Mouse (Mus musculus) lung, embryonic 15.5 days (tissue): ENCODE measurements around the gene Mdh2. TPM values are rescaled to one million over a fixed set of nuclear protein-coding genes. Genes with fewer than 3 reads are reported as not detected.

ENCODE experiments used
- ATAC-seq: fragments of 200-750 bp; cut with Nextera tagmentation; 2 replicates; pipeline ENCODE4 v1.8.0; 2017; ENCODE audit warnings: moderate number of reproducible peaks, borderline replicate concordance; ENCODE audit not compliant: low FRiP score, low TSS enrichment; ENCODE audit errors: extremely low read depth
- H3K27ac ChIP-seq: fragments of 300-500 bp; sonication (generic); 2 replicates; pipeline ENCODE4 v1.5.1; 2015; ENCODE audit warnings: moderate library complexity, mild to moderate bottlenecking, inconsistent platforms
- H3K27me3 ChIP-seq: fragments of 300-500 bp; sonication (generic); 2 replicates; pipeline ENCODE4 v1.6.1; 2015; ENCODE audit warnings: inconsistent platforms
- H3K36me3 ChIP-seq: fragments of 300-500 bp; sonication (generic); 2 replicates; pipeline ENCODE4 v1.6.1; 2015; ENCODE audit warnings: inconsistent platforms
- H3K4me1 ChIP-seq: fragments of 300-500 bp; sonication (generic); 2 replicates; pipeline ENCODE4 v1.6.1; 2015; ENCODE audit warnings: inconsistent platforms
- H3K4me2 ChIP-seq: fragments of 300-500 bp; sonication (generic); 2 replicates; pipeline ENCODE4 v1.6.1; 2015; ENCODE audit warnings: inconsistent platforms, mild to moderate bottlenecking, moderate library complexity
- H3K4me3 ChIP-seq: fragments of 300-500 bp; sonication (generic); 2 replicates; pipeline ENCODE4 v1.5.1; 2015; ENCODE audit warnings: mild to moderate bottlenecking, inconsistent platforms
- H3K9ac ChIP-seq: fragments of 300-500 bp; sonication (generic); 2 replicates; pipeline ENCODE4 v1.6.1; 2015; ENCODE audit warnings: inconsistent platforms
- H3K9me3 ChIP-seq: fragments of 300-500 bp; sonication (generic); 2 replicates; pipeline ENCODE4 v1.6.1; 2016; ENCODE audit warnings: inconsistent platforms
- WGBS: fragments of 180-500 bp; shearing (Covaris S2); methylation state at CpG from one replicate; pipeline ENCODE4 v1.1.7; 2015; 5-methylcytosine and 5-hydroxymethylcytosine counted together
- polyA plus RNA-seq: library from polyadenylated mRNA; unstranded; fragments of >200 nt; fragmentation: Nextera tagmentation; extraction: Ambion mirVana; gene quantifications from 2 replicates; pipeline ENCODE4 v1.2.1, GENCODE M21; 2015

Gene Mdh2
- polyA plus RNA-seq, 1 experiment from 2014 or later: 462 TPM

DNA sequence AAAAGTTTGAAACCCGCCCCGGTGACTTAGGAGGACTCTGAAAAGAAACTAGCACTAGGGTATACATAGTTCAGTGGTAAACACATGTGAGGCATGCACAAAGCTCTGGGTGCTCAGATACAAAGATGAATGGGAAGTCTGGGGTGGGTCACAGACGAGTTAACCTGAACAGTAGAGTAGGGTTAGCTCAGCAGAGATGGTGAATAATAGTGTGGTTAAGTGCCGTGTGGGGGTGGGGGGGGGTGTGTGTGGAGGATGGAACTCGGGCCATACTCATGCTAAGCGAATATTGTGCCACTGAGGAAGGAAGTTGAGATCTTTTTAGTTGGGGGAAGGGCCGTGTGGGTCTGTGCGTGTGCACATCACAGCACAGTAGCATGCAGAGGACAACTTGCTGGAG is 2.1 kb downstream of the Mdh2 start:
- H3K9ac ChIP-seq: peak overlapping the region; percentile 17; the same call in 1 of the 2 replicates
- no peak for ATAC-seq
- no peaks in the 10 kb centered on the region for H3K9me3 ChIP-seq
- H3K36me3 ChIP-seq: peaks cover 31% of the 10 kb centered on the region
- no peak overlapping the region for H3K27ac ChIP-seq
- peaks cover 23% of the 10 kb centered on the region for H3K4me1 ChIP-seq
- peak overlapping the region; percentile 75; the same call in 1 of the 2 replicates for H3K4me2 ChIP-seq
- WGBS: 78% methylated on average over 8 of the region's 8 CpGs
- no peak overlapping the region for H3K4me3 ChIP-seq
- H3K27me3 ChIP-seq: no peaks in the 10 kb centered on the region

DNA sequence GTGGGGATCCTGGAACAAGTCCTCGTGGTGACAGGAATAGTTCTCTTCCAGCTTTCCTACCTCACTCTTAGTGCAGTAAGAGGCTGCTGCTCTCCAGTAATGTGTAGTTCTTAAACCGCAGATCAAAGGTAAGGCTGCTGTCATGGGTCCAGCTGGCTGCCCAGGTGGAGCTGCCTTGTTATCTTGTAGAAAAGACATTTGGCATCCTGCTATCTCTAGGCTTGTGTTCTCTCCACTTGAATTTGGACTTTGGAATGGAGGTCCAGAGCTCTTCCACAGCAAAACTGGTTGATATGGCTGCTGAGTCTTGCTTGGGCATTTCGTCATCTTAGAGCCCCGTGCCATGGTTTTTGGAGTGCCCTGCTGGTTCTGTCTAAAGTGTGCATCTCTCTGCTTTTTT is 4.6 kb downstream of the Mdh2 start:
- 85% methylated on average over 4 of the region's 4 CpGs for WGBS
- no peak for ATAC-seq
- H3K9me3 ChIP-seq: no peaks in the 10 kb centered on the region
- H3K4me1 ChIP-seq: peaks cover 17% of the 10 kb centered on the region
- H3K4me2 ChIP-seq: no peak overlapping the region
- peaks cover 56% of the 10 kb centered on the region for H3K36me3 ChIP-seq
- no peak overlapping the region for H3K27ac ChIP-seq
- no peaks in the 10 kb centered on the region for H3K27me3 ChIP-seq
- no peak overlapping the region for H3K4me3 ChIP-seq
- H3K9ac ChIP-seq: no peak overlapping the region

DNA sequence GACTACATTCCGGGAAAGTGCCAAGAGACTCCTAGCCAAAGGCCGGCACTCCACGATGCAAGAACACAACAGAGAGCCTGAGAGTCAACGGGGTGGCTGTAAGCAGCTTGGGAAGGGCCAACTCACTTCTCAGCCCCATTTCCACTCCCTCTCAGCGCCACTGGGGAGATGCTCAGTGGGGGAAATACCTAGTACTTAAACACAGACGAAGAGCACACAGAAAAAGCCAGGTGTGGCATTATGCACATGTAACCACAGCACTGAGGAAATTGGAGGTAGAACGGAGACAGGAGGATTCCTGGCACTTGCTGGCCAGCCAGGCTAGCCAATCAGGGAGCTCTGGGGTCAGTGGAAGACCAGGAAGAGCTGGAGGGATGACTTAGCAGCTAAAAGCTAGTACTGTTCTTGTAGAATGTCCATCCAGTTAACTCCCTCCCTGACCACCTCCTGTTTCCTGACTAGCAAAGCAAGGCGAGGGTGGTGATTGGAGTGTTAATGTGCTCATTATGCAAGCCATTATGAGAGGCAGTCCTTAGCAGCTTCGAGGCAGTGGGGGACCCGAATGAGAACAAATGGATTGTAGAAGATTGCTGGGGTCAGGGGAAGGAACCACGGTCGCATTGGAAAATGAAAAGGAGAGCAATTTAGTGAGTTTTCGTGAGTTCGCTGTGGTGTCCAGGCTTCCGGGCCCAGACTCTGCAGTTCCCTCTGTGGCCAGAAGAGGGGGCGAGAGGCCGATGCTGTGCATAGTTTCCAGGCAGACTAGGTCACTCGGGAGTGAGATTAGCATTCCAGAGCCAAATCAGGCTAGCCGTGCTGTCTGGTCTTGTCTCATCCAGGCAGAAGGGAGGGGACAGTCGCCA is 15.9 kb downstream of the Mdh2 start:
- H3K4me3 ChIP-seq: peak overlapping the region; percentile 29
- no peak overlapping the region for H3K27ac ChIP-seq
- H3K27me3 ChIP-seq: no peaks in the 10 kb centered on the region
- H3K4me2 ChIP-seq: peak overlapping the region; percentile 45
- H3K9me3 ChIP-seq: no peaks in the 10 kb centered on the region
- H3K36me3 ChIP-seq: peaks cover 26% of the 10 kb centered on the region
- peaks cover 7% of the 10 kb centered on the region; the same call in 1 of the 2 replicates for H3K4me1 ChIP-seq
- 0 out of 2 replicates have a peak overlapping the region, but pooled peaks have one; percentile 13 for H3K9ac ChIP-seq
- WGBS: 9% methylated on average over 20 of the region's 20 CpGs
- ATAC-seq: peak; percentile 70

GRCm38 (mm10) chr5:135794859-135795181 is 16.5 kb downstream of the Mdh2 start:
- no peak overlapping the region for H3K9ac ChIP-seq
- H3K4me1 ChIP-seq: peaks cover 7% of the 10 kb centered on the region; the same call in 1 of the 2 replicates
- no peaks in the 10 kb centered on the region for H3K27me3 ChIP-seq
- peak overlapping the region; percentile 45 for H3K4me2 ChIP-seq
- WGBS: 11% methylated on average over 5 of the region's 5 CpGs
- H3K27ac ChIP-seq: no peak overlapping the region
- peak overlapping the region; percentile 29; the same call in 1 of the 2 replicates for H3K4me3 ChIP-seq
- no peaks in the 10 kb centered on the region for H3K9me3 ChIP-seq
- ATAC-seq: 0 out of 2 replicates have a peak, but pooled peaks have one; percentile 24
- H3K36me3 ChIP-seq: peaks cover 20% of the 10 kb centered on the region

DNA sequence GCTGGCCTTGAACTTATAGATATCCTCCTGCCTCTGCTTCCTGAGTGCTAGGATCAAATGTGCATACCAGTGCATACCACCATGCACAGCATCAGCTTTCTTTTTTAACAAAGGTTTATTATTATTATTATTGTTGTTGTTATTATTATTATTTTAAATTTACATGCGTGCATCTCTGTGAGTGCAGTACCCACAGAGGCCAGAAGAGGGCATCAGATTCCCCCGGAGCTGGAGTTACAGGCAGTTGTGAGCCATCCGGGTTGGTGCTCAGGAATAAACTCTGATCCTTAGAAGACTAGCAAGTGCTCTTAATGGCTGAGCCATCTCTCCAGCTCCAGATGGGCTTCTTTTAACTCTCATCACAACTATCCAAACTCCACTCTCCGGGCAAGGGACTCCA is 21.5 kb downstream of the Mdh2 start:
- ATAC-seq: no peak
- Histone ChIP-seq H3K27me3 (no peaks in the 10 kb centered on the region), H3K4me2 (no peak overlapping the region), H3K4me3 (no peak overlapping the region), H3K9me3 (no peaks in the 10 kb centered on the region), H3K36me3 (no peaks in the 10 kb centered on the region), H3K4me1 (0 out of 2 replicates have a peak, but pooled peaks cover 2% of the 10 kb centered on the region), H3K9ac (no peak overlapping the region), H3K27ac (no peak overlapping the region)
- 40% methylated on average over 4 of the region's 4 CpGs for WGBS

- no peak overlapping the region for H3K4me3 ChIP-seq
- 7% methylated on average over 6 of the region's 6 CpGs for WGBS
- no peaks in the 10 kb centered on the region for H3K9me3 ChIP-seq
- no peak overlapping the region for H3K9ac ChIP-seq
- H3K27ac ChIP-seq: no peak overlapping the region
- no peak for ATAC-seq
- no peaks in the 10 kb centered on the region for H3K36me3 ChIP-seq
- no peaks in the 10 kb centered on the region for H3K27me3 ChIP-seq
- H3K4me1 ChIP-seq: no peaks in the 10 kb centered on the region
- no peak overlapping the region for H3K4me2 ChIP-seq
Measured at GRCm38 (mm10) chr5:135800927-135801326, 22.6 kb downstream of the Mdh2 start.

GRCm38 (mm10) chr5:135802641-135803040 is 24.4 kb downstream of the Mdh2 start:
- H3K27me3 ChIP-seq: no peaks in the 10 kb centered on the region
- H3K9ac ChIP-seq: no peak overlapping the region
- no peak for ATAC-seq
- no peaks in the 10 kb centered on the region for H3K9me3 ChIP-seq
- 83% methylated on average over 8 of the region's 8 CpGs for WGBS
- no peaks in the 10 kb centered on the region for H3K36me3 ChIP-seq
- H3K27ac ChIP-seq: no peak overlapping the region
- no peaks in the 10 kb centered on the region for H3K4me1 ChIP-seq
- no peak overlapping the region for H3K4me3 ChIP-seq
- no peak overlapping the region for H3K4me2 ChIP-seq

- no peak overlapping the region for H3K9ac ChIP-seq
- H3K9me3 ChIP-seq: no peaks in the 10 kb centered on the region
- H3K4me1 ChIP-seq: no peaks in the 10 kb centered on the region
- H3K27ac ChIP-seq: no peak overlapping the region
- 46% methylated on average over 4 of the region's 4 CpGs for WGBS
- no peak overlapping the region for H3K4me3 ChIP-seq
- no peaks in the 10 kb centered on the region for H3K27me3 ChIP-seq
- ATAC-seq: no peak
- no peaks in the 10 kb centered on the region for H3K36me3 ChIP-seq
- no peak overlapping the region for H3K4me2 ChIP-seq
Measured at GRCm38 (mm10) chr5:135803135-135803534, 24.9 kb downstream of the Mdh2 start.

DNA sequence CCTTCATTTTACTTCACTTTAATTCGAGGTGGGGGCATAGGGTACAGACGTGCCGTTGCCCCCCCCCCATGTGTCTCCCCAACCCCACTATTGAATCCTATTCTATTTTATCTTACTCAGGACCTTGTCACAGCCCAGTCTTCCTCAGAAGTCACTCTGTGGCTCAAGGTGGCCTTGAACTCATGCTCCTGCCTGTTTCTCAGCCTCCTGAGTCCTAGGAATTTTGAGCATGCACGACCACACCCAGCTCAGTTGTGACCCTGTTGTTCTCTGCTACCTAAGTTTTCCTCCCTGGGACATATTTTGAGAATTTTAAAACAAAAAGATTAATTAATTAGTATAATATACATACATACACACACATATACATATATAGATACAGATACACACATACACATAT is 25.4 kb downstream of the Mdh2 start:
- no peaks in the 10 kb centered on the region for H3K36me3 ChIP-seq
- no peak overlapping the region for H3K4me3 ChIP-seq
- ATAC-seq: no peak
- no peaks in the 10 kb centered on the region for H3K4me1 ChIP-seq
- H3K9ac ChIP-seq: no peak overlapping the region
- H3K27ac ChIP-seq: no peak overlapping the region
- WGBS: 67% methylated on average over 4 of the region's 4 CpGs
- no peak overlapping the region for H3K4me2 ChIP-seq
- no peaks in the 10 kb centered on the region for H3K9me3 ChIP-seq
- H3K27me3 ChIP-seq: no peaks in the 10 kb centered on the region

DNA sequence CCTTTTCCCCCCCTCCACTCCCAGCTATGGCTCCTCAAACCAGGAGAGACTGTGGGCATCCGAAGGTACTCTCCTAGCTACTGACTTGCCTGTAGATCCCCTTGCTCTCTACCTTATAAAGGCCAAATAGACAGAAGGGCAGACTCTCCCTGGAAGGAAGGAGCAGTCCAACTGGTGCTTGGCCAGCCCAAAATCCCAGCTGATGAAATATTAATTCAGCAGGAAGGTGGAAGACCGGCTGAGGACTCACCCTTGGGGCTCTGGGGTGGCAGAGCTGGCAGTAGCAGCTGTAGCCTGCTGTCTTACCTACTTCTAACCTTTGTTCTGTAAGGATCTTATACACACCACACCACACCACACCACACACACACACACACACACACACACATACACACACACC is 26.5 kb downstream of the Mdh2 start:
- no peaks in the 10 kb centered on the region for H3K36me3 ChIP-seq
- H3K4me3 ChIP-seq: no peak overlapping the region
- no peaks in the 10 kb centered on the region for H3K9me3 ChIP-seq
- no peak for ATAC-seq
- no peak overlapping the region for H3K9ac ChIP-seq
- no peak overlapping the region for H3K4me2 ChIP-seq
- H3K27ac ChIP-seq: no peak overlapping the region
- H3K27me3 ChIP-seq: no peaks in the 10 kb centered on the region
- 72% methylated on average over 2 of the region's 2 CpGs for WGBS
- H3K4me1 ChIP-seq: no peaks in the 10 kb centered on the region

GRCm38 (mm10) chr5:135806555-135807262 is 28.4 kb downstream of the Mdh2 start, which contains the start of gene Srrm3:
TSS of gene Srrm3 (plus strand) at chr5:135806890.
- peak; percentile 42; the same call in 1 of the 2 replicates for ATAC-seq
- no peak within 1 kb of the TSS for H3K4me2 ChIP-seq
- no peaks in the 10 kb centered on the region for H3K4me1 ChIP-seq
- no peaks in the 10 kb centered on the region for H3K9me3 ChIP-seq
- H3K27ac ChIP-seq: no peak within 1 kb of the TSS
- H3K36me3 ChIP-seq: no peaks in the 10 kb centered on the region
- WGBS: 3% methylated on average over 28 of the region's 29 CpGs
- no peak within 1 kb of the TSS for H3K9ac ChIP-seq
- H3K4me3 ChIP-seq: no peak within 1 kb of the TSS
- H3K27me3 ChIP-seq: no peaks in the 10 kb centered on the region

GRCm38 (mm10) chr5:135807263-135807637 is 29.0 kb downstream of the Mdh2 start:
- Histone ChIP-seq H3K36me3 (no peaks in the 10 kb centered on the region), H3K27ac (no peak overlapping the region), H3K9me3 (no peaks in the 10 kb centered on the region), H3K4me3 (no peak overlapping the region), H3K27me3 (no peaks in the 10 kb centered on the region), H3K9ac (no peak overlapping the region), H3K4me1 (no peaks in the 10 kb centered on the region), H3K4me2 (no peak overlapping the region)
- WGBS: 45% methylated on average over 3 of the region's 3 CpGs
- ATAC-seq: no peak
